Mouse (Mus musculus): ENCODE measurements around the gene Gm49340.

- TF ChIP-seq POLR2A (IDR thresholded peaks at IDR 0.05; ENCODE audit: low read depth, low read length) (no peak), CTCF (conservative IDR thresholded peaks at IDR 0.05; ENCODE audit: insufficient read depth, insufficient read length, low read depth, low read length) (no peak)
Observed at GRCm38 (mm10) chr11:73326485-73326886, 3.1 kb upstream of the Gm49340 start.

All from kidney, adult 2 months (tissue).